Mouse (Mus musculus) CH12.LX (cell line): ENCODE data around the gene Skp2. TPM values are rescaled to one million over a fixed set of nuclear protein-coding genes. Genes with fewer than 3 reads are reported as not detected.

Experiments used
- DNase-seq: peaks from one replicate; pipeline ENCODE4 v3.0.0-alpha.2; 2013; ENCODE audit errors: extremely low read depth
- H3K27ac ChIP-seq: 2 replicates; pipeline ENCODE4 v1.5.1; 2012; ENCODE audit warnings: low read depth, mild to moderate bottlenecking, control low read depth, moderate library complexity; ENCODE audit not compliant: insufficient read depth
- H3K27me3 ChIP-seq: replicated peaks from 2 replicates; pipeline ENCODE3; 2012; ENCODE audit warnings: inconsistent platforms
- H3K36me3 ChIP-seq, 2 experiments: replicated peaks in 1 of 2; 2 replicates each; pipeline versions ENCODE3 to v1.6.1; 2012; ENCODE audit warnings: inconsistent platforms in 1 of 2, low read length in 1 of 2, mild to moderate bottlenecking in 1 of 2, mixed read lengths in 1 of 2, moderate library complexity in 1 of 2; ENCODE audit not compliant: control insufficient read depth in 1 of 2, insufficient read depth in 1 of 2
- H3K4me1 ChIP-seq, 2 experiments: 2 replicates each; pipeline ENCODE4 v1.6.1; 2012; ENCODE audit warnings: inconsistent platforms in 1 of 2, moderate library complexity in 1 of 2; ENCODE audit not compliant: insufficient read depth in 2 of 2, control insufficient read depth in 1 of 2
- H3K4me2 ChIP-seq: 2 replicates; pipeline ENCODE4 v1.6.1; 2012; ENCODE audit warnings: low read depth, mild to moderate bottlenecking, control low read depth; ENCODE audit not compliant: poor library complexity, insufficient read depth, severe bottlenecking
- H3K4me3 ChIP-seq, 3 experiments: fragments of 150-350 bp in 1 of 3; sonication (generic) in 1 of 3; replicated peaks in 1 of 3; 2 replicates each; pipeline versions ENCODE3 to v1.5.1; 2011 to 2012; ENCODE audit warnings: low read depth in 2 of 3, low read length in 2 of 3, mild to moderate bottlenecking in 2 of 3, moderate library complexity in 2 of 3, control low read depth in 1 of 3, improper control_type of control experiment in 1 of 3, inconsistent platforms in 1 of 3, mixed read lengths in 1 of 3; ENCODE audit not compliant: poor library complexity in 1 of 3
- H3K79me2 ChIP-seq: replicated peaks from 2 replicates; pipeline ENCODE4 v1.6.1; 2012; ENCODE audit warnings: mild to moderate bottlenecking, moderate library complexity; ENCODE audit not compliant: control insufficient read depth, poor library complexity, insufficient read depth, severe bottlenecking; ENCODE audit errors: extremely low read depth
- H3K9ac ChIP-seq: 2 replicates; pipeline ENCODE4 v1.6.1; 2012; ENCODE audit warnings: low read depth, mild to moderate bottlenecking, control low read depth, moderate library complexity; ENCODE audit not compliant: insufficient read depth
- H3K9me3 ChIP-seq: replicated peaks from 2 replicates; pipeline ENCODE3; 2012; ENCODE audit warnings: low read length, inconsistent platforms, mixed read lengths
- BHLHE40 ChIP-seq: IDR thresholded peaks from 2 replicates; pipeline ENCODE4 v1.6.1; 2011; ENCODE audit warnings: mild to moderate bottlenecking, low read depth, low read length, improper control_type of control experiment
- CHD2 ChIP-seq: IDR thresholded peaks from 2 replicates; pipeline ENCODE4 v1.6.1; 2011; ENCODE audit warnings: low read length, improper control_type of control experiment
- E2F4 ChIP-seq: IDR thresholded peaks from 2 replicates; pipeline ENCODE4 v1.6.1; 2011; ENCODE audit warnings: low read depth, low read length, improper control_type of control experiment; ENCODE audit not compliant: insufficient replicate concordance
- EP300 ChIP-seq: IDR thresholded peaks from 2 replicates; pipeline ENCODE4 v1.6.1; 2011; ENCODE audit warnings: low read length, improper control_type of control experiment
- ETS1 ChIP-seq: conservative IDR thresholded peaks from 2 replicates; pipeline ENCODE4 v1.6.1; 2012; ENCODE audit warnings: low read depth, mild to moderate bottlenecking, inconsistent platforms, low read length, improper control_type of control experiment, moderate library complexity
- GABPA ChIP-seq: IDR thresholded peaks from 2 replicates; pipeline ENCODE4 v1.6.1; 2012; ENCODE audit warnings: low read depth, low read length, improper control_type of control experiment, inconsistent platforms; ENCODE audit not compliant: insufficient replicate concordance
- IRF4 ChIP-seq: IDR thresholded peaks from 2 replicates; pipeline ENCODE4 v1.6.1; 2014; ENCODE audit warnings: low read depth, mild to moderate bottlenecking, inconsistent platforms, low read length, improper control_type of control experiment
- JUND ChIP-seq: conservative IDR thresholded peaks from 2 replicates; pipeline ENCODE4 v1.6.1; 2011; ENCODE audit warnings: low read depth, low read length, improper control_type of control experiment
- MAX ChIP-seq: IDR thresholded peaks from 2 replicates; pipeline ENCODE4 v1.6.1; 2011; ENCODE audit warnings: low read length, improper control_type of control experiment
- MEF2A ChIP-seq: IDR thresholded peaks from 2 replicates; pipeline ENCODE4 v1.6.1; 2014; ENCODE audit warnings: low read depth, mild to moderate bottlenecking, inconsistent platforms, low read length, improper control_type of control experiment, borderline replicate concordance
- MXI1 ChIP-seq: IDR thresholded peaks from 2 replicates; pipeline ENCODE4 v1.6.1; 2011; ENCODE audit warnings: mild to moderate bottlenecking, low read depth, low read length, improper control_type of control experiment
- NRF1 ChIP-seq: IDR thresholded peaks from 2 replicates; pipeline ENCODE4 v1.6.1; 2014; ENCODE audit warnings: low read depth, mild to moderate bottlenecking, inconsistent platforms, low read length, improper control_type of control experiment, moderate library complexity
- TBP ChIP-seq: conservative IDR thresholded peaks from 2 replicates; pipeline ENCODE4 v1.6.1; 2011; ENCODE audit warnings: low read depth, low read length, improper control_type of control experiment
- ZMIZ1 ChIP-seq: IDR thresholded peaks from 2 replicates; pipeline ENCODE4 v1.6.1; 2012; ENCODE audit warnings: low read depth, mild to moderate bottlenecking, inconsistent platforms, low read length, improper control_type of control experiment
- ZNF384 ChIP-seq: IDR thresholded peaks from 2 replicates; pipeline ENCODE4 v1.6.1; 2012; ENCODE audit warnings: low read depth, low read length, improper control_type of control experiment, inconsistent platforms
- dilution Hi-C: fragments of 300-500 bp; cut with MboI; formaldehyde crosslinking; loops from 2 replicates; pipeline ENCODE4 v1.14.3; 2020; ENCODE audit warnings: low sequenced_read_pairs; ENCODE audit not compliant: extremely low pct_unique_long_range_greater_than_20kb, extremely low pct_ligation_motif_present
- in situ Hi-C: fragments of 300-500 bp; cut with MboI; formaldehyde crosslinking; loops from 3 replicates; pipeline ENCODE4 v1.14.3; 2019; ENCODE audit warnings: low sequenced_read_pairs, low pct_ligation_motif_present, low pct_unique_long_range_greater_than_20kb, mixed read lengths
- polyA plus RNA-seq: library from polyadenylated mRNA; unstranded; fragments of >175 nt; gene quantifications from 2 replicates; pipeline ENCODE4 v1.2.1, GENCODE M21; 2012; ENCODE audit warnings: low read depth; ENCODE audit not compliant: insufficient read length
- total RNA-seq, 2 experiments: library from RNA; depleted of rRNA; stranded (reverse); fragments of 300-350 nt in 1 of 2; fragments of >200 nt in 1 of 2; gene quantifications; 2 replicates each; pipeline ENCODE4 v1.2.3; 2012 to 2014

Skp2 gene
- total and polyA plus RNA-seq, 3 experiments = 14.1 to 23.2 (median 23.1) TPM

DNA sequence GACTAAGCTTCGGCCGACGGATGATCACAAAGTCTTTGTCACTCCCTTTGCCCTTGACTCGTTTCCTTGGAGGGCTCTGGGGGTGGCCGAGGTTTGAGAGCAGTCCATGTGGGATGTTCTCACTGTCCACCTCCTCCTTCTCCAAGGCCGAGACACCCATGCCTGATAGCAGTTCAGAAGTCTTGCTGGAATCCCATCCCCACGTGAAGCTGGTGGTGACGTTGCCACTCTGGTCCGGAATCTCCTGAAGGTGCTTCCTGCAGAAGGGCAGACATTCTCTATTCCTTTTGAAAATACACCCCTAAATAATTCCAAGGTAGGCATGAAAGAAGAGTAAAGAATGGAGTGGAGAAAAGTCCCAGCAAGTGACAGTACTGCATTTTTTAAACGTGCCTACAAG is 15.8 kb downstream of the Skp2 start:
- no peaks in the 10 kb centered on the region for H3K27me3 ChIP-seq
- peaks cover 7 to 32% of the 10 kb centered on the region in 2 experiments for H3K4me1 ChIP-seq
- no peak overlapping the region for H3K27ac ChIP-seq
- dilution Hi-C loops = no loop called here
- peak overlapping the region; percentile 92 to 99 (median 95) for H3K4me3 ChIP-seq
- peaks cover 15% of the 10 kb centered on the region for H3K79me2 ChIP-seq
- no peaks in the 10 kb centered on the region for H3K9me3 ChIP-seq
- TF ChIP-seq CHD2 = no peak
- TF ChIP-seq MAX = peak; percentile 20; the same call in 1 of the 2 replicates
- 0 out of 2 replicates have a peak, but pooled peaks have one; percentile 23 for TF ChIP-seq MXI1
- TF ChIP-seq BHLHE40 = 0 out of 2 replicates have a peak, but pooled peaks have one; percentile 15
- TF ChIP-seq, all 38 proteins: peak for 3
- Histone ChIP-seq H3K9ac (peak overlapping the region; percentile 90), H3K4me2 (peak overlapping the region; percentile 85), H3K36me3 (peaks cover 12 to 35% of the 10 kb centered on the region in 2 experiments)
- DNase-seq = no peak
- in situ Hi-C loops = loop anchor here (10.0 kb wide), 1 partner anchor 45 kb away; no protein-coding TSS in a partner anchor

DNA sequence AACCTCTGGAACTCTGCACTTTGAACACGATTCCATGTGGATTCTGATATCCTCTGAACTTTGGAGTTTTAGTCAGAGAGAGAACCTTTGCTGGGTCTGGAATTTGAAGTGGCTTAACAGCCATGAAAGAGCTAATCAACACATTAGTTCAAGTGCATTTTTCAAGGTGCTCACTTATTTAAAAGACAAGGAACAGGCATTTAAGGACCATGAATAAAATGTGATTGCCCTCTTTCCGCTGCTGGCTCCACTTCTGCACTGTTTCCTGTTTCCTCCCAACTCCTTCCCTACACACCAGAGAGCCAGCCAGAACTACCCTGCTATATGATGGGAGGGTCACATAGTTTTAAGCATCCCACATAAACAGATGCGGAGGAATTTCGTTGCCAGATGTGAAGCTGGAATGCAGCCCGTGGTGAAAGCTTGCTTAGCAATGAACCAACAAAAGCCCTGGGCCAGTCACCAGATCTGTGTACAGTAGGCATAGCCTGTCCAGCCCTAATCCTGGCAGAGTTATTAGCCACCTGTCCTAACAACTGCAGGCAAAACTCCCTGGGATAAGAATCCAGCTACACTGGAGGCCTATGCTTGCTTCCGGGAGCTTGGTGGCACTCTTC is 20.2 kb downstream of the Skp2 start:
- no peaks in the 10 kb centered on the region for H3K27me3 ChIP-seq
- peaks cover 29% of the 10 kb centered on the region for H3K79me2 ChIP-seq
- DNase-seq = no peak
- dilution Hi-C loops = no loop called here
- H3K27ac ChIP-seq = no peak overlapping the region
- peaks cover 26 to 69% of the 10 kb centered on the region in 2 experiments for H3K36me3 ChIP-seq
- TF ChIP-seq JUND = no peak
- no peak for TF ChIP-seq ZNF384
- no peak for TF ChIP-seq NRF1
- no peak for TF ChIP-seq ZMIZ1
- no peak for TF ChIP-seq GABPA
- TF ChIP-seq TBP = no peak
- no peak for TF ChIP-seq EP300
- no peak for TF ChIP-seq IRF4
- TF ChIP-seq MEF2A = no peak
- TF ChIP-seq ETS1 = no peak
- no peak for TF ChIP-seq E2F4
- H3K4me3 ChIP-seq = no peak overlapping the region
- H3K4me1 ChIP-seq = peaks cover 4 to 48% of the 10 kb centered on the region in 2 experiments
- no peak overlapping the region for H3K4me2 ChIP-seq
- no peak overlapping the region for H3K9ac ChIP-seq
- no peaks in the 10 kb centered on the region for H3K9me3 ChIP-seq
- in situ Hi-C loops = loop anchor here (10.0 kb wide), 1 partner anchor 50 kb away; no protein-coding TSS in a partner anchor
